Mouse (Mus musculus): ENCODE measurements around the gene Dio1. TPM values are rescaled to one million over a fixed set of nuclear protein-coding genes. Genes with fewer than 3 reads are reported as not detected.
A peak's percentile ranks its signal among the peaks of the same experiment; 100 is the strongest.

The Dio1 gene
- total RNA-seq, 2 experiments from 2014 or later = not detected

- no peak for DNase-seq
These were observed 6.6 kb downstream of the Dio1 start for GRCm38 (mm10) chr4:107300371-107300770.

GRCm38 (mm10) chr4:107299779-107300340 is 7.1 kb downstream of the Dio1 start:
- no peak for DNase-seq

- no peak for DNase-seq
These were observed 8.8 kb downstream of the Dio1 start for GRCm38 (mm10) chr4:107298071-107298606.

GRCm38 (mm10) chr4:107292273-107292662 is 14.7 kb downstream of the Dio1 start:
- no peak for DNase-seq

DNA sequence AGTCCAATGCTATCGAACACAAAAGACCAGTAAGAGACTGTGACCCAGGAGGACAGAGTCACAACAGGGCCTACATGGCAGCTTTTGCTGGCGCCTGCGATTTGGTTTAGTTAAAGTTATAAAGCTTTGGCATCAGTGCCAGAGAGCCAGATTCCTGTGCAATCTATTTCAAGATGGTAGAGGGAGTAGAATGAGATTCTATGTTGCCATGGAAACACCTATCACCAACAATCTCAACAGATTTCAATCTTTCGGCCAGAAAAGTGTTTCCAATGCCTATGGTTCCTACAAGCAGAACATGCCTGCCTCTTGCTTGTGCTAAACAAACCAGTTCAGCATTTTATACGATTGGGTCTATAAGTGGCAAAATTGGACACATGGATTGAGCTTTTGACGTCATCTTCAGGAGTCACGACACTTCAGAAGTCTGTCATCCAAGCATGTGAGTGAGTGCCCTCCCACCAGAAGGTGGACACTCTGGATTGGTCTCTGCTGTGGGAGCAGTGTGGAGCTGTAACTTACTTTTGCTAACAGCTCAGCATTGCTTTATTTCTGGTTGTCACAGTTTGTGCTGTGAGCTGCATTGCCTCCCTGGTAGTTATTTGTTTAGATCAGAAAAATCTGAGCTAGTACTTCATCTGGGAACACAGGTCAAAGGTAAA is 15.2 kb downstream of the Dio1 start:
- peak in 1 of 2 experiments; percentile 15 for DNase-seq

GRCm38 (mm10) chr4:107287517-107287916 is 19.5 kb downstream of the Dio1 start:
- DNase-seq = no peak

DNA sequence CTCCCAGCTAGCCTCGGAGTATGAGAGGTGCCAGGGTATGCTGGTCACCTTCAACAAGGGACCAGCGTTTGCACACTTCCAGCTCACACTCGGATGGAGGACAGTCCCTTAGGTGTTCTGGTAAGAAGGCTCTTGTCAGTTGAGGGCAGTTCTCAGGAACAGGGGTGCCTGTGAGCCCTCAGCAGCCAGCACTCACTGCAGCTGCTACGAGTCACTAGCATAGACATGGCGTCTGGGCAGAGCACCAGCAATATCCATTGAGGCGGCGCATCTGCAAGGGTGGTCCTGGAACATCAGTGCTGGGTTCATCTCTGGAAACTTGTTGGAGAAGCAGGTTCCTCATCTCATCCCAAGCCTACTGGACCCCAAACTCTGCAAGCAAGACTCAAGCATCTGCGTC is 20.6 kb downstream of the Dio1 start:
- no peak for DNase-seq

- DNase-seq = no peak
These were observed 21.3 kb downstream of the Dio1 start for GRCm38 (mm10) chr4:107285446-107286200.

GRCm38 (mm10) chr4:107280843-107281475 is 26.0 kb downstream of the Dio1 start:
- DNase-seq = no peak

- DNase-seq = no peak
These were observed 28.7 kb downstream of the Dio1 start for GRCm38 (mm10) chr4:107278188-107278707.

DNA sequence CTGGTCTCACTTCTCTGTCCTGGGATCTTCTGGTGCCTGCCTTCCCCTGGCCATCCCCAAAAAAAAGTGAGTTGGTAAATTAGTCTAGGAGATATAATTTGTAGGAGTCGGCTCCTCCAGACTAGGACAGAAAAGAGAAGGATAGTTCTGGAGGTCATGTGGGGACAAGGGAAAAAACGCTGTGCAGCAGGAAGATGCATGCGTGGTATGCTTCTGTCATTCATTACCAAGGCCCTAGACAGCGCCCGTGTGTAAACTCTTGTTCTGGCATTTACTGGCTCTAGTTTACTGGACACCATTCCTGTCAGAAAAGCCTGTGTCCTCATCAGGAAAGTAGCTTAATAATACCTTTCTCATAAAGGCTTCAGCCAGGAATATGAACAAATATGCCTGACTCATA is 32.5 kb downstream of the Dio1 start:
- no peak for DNase-seq

DNA sequence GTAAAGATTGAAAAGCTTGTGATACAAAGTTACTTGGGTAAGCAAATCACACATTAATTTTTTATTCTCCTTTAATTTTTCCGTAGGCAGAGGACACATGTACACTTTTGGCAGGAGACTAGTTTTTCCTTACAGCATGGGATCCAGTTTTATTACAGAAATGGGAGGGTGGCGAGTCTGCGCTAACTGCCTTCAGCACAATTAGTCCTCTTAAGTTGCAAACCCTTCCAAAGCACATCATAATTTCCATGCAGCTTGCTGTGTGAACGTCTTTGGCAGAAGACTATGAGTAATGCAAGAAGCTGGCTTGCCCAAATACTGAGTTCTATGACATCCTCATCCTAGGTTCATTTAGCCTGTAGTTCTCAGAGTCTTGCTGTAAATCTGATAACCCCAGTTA is 33.3 kb downstream of the Dio1 start:
- peak in 1 of 2 experiments; percentile 8 for DNase-seq

GRCm38 (mm10) chr4:107260001-107260400 is 47.0 kb downstream of the Dio1 start:
- no peak for DNase-seq

GRCm38 (mm10) chr4:107254414-107254813 is 52.6 kb downstream of the Dio1 start:
- DNase-seq = no peak

DNA sequence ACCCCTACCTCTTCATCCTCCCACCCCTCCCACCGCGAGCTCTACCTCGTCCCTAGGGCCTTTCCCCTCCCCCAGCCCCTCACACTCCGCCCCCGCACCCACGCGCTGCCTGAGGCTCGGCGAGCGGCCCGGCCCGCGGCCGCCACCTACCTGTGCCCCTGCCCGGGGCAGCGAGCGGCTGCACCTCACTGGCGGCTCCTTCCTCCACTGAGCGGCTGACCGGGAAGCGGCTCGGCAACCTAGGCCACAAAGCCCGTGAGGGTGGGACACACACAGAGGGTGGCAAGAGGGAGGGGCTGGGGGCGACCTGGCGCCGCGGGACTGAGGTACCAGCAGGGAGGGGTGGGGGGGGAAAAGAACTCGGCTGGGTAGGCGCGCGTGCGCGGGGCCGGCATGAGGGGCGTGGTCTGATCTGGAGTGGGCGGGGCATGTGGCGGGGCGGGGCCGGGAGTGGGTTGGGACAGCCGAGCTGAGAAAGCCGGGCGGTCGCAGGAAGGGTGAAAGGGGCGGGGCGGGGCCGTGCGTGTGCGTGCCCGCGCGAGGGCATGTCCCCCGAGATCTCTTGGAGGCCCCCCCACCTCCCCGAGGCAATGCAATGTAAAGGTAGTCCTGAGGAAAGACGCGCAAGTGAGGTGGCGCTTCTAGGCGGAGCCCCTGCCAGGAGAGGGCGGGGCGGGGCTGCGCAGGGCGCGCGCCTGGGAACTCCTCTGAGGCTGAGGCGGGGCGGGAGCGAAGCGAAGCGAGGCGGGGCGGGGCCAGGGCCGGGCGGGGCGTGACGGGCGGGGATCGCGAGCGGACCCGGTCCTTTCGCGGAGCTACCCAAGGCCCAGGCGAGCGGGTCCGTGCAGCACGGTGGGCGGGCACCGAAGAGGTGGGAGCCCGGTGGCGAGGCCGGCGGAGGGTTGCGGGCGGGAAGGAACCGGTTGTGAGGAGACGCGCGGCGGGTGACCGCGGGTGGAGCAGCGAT is 53.6 kb downstream of the Dio1 start, which contains the start of the genes Lrrc42 and Hspb11:
Lrrc42 (minus strand) TSS at position 408 of the 967 bp plus-strand sequence.
Hspb11 (plus strand) TSS at position 469 of the 967 bp plus-strand sequence.
- peak; percentile 87 to 89 for DNase-seq

DNA sequence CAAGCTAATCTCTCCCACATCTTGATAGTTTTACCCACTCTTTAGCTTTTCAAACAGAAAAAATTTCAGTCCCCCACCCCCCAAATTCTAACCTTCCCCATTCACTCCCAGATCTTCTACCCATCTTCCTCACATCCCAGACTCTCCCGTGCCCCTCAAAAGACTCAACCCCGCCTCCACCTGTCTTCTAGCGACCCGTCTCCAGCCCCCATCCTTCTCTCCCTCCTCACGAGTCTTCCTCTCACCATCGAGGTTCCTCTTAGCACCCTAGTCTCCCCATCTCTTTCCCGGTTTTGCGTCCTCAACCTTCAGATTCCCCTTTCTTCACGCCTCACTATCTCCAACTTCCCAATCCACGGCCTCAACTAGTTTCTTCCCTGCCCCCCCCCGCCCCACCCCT is 54.4 kb downstream of the Dio1 start:
- no peak for DNase-seq

- DNase-seq = peak in 1 of 2 experiments; percentile 31
These were observed 56.5 kb downstream of the Dio1 start for GRCm38 (mm10) chr4:107250494-107250893.

DNA sequence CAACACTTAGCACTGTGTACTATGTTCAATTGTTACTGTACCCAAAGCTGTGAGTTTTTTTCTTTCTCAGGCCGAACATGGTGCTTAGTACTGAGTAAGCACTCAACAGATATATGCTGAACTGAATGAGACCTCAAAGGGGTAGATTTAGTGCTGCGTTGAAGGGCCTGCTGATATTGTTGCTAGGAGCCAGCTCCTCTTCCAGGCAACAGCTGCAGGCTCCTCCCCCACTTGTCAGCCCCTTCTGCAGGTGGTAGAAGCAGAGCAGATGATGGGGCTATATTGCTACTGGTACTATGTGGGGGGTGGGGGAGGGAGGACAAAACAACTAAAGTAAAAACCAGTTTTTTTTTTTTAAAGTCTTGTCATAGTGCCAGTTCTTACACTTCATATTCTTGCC is 57.5 kb downstream of the Dio1 start:
- DNase-seq = peak; percentile 16 to 23

GRCm38 (mm10) chr4:107248061-107248460 is 58.9 kb downstream of the Dio1 start:
- DNase-seq = no peak

DNA sequence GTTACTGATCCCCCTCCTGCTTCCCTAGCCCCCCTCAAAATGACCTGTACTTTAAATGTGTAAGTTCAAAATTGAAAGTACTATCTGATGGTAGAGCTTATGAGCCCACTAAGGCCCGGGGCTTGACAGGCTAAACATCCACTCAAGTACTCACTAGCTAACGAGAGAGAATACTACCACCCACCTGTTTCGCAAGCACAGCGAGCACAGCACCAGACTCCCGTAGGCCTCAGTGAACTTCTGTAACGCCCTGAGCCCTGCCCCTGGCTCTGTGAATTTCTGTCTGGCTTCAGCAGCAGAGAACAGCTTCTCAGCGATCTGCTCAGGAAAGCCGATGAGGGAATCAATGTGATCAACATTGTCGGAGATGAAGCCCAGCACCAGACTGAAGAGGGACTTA is 59.9 kb downstream of the Dio1 start:
- peak in 1 of 2 experiments; percentile 6 for DNase-seq

- DNase-seq = no peak
These were observed 60.9 kb downstream of the Dio1 start for GRCm38 (mm10) chr4:107246040-107246439.

All from layer of hippocampus, postnatal 36 days (tissue).